Mouse (Mus musculus) hindbrain, embryonic 13.5 days (tissue): ENCODE data around the gene Wdr5b. TPM values are rescaled to one million over a fixed set of nuclear protein-coding genes. Genes with fewer than 3 reads are reported as not detected.

Experiments used
- ATAC-seq: fragments of 200-750 bp; cut with Nextera tagmentation; 2 replicates; pipeline ENCODE4 v1.8.0; 2017; ENCODE audit warnings: moderate TSS enrichment; ENCODE audit not compliant: low FRiP score
- H3K27ac ChIP-seq: fragments of 300-500 bp; sonication (generic); 2 replicates; pipeline ENCODE4 v1.5.1; 2015; ENCODE audit warnings: inconsistent platforms, mild to moderate bottlenecking, moderate library complexity
- H3K27me3 ChIP-seq: fragments of 300-500 bp; sonication (generic); 2 replicates; pipeline ENCODE4 v1.6.1; 2015; ENCODE audit warnings: mild to moderate bottlenecking, inconsistent platforms
- H3K36me3 ChIP-seq: fragments of 300-500 bp; sonication (generic); 2 replicates; pipeline ENCODE4 v1.6.1; 2015; ENCODE audit warnings: mild to moderate bottlenecking, inconsistent platforms
- H3K4me1 ChIP-seq: fragments of 300-500 bp; sonication (generic); replicated peaks from 2 replicates; pipeline ENCODE4 v1.6.1; 2015; ENCODE audit warnings: inconsistent platforms
- H3K4me2 ChIP-seq: fragments of 300-500 bp; sonication (generic); 2 replicates; pipeline ENCODE4 v1.6.1; 2015; ENCODE audit warnings: inconsistent platforms, mild to moderate bottlenecking, moderate library complexity
- H3K4me3 ChIP-seq: fragments of 300-500 bp; sonication (generic); 2 replicates; pipeline ENCODE4 v1.5.1; 2015; ENCODE audit warnings: mild to moderate bottlenecking, inconsistent platforms
- H3K9ac ChIP-seq: fragments of 300-500 bp; sonication (generic); 2 replicates; pipeline ENCODE4 v1.6.1; 2015; ENCODE audit warnings: mild to moderate bottlenecking, inconsistent platforms
- H3K9me3 ChIP-seq: fragments of 300-500 bp; sonication (generic); 2 replicates; pipeline ENCODE4 v1.6.1; 2016; ENCODE audit warnings: inconsistent platforms
- WGBS: fragments of 180-500 bp; shearing (Covaris S2); methylation state at CpG from one replicate; pipeline ENCODE4 v1.1.7; 2015; 5-methylcytosine and 5-hydroxymethylcytosine counted together
- polyA plus RNA-seq: library from polyadenylated mRNA; unstranded; fragments of >200 nt; fragmentation: Nextera tagmentation; extraction: Ambion mirVana; gene quantifications from 2 replicates; pipeline ENCODE4 v1.2.1, GENCODE M21; 2015

Gene Wdr5b
- polyA plus RNA-seq, 1 experiment from 2014 or later: 14.1 TPM

GRCm38 (mm10) chr16:36071450-36072379 lies 30.7 kb downstream of the Wdr5b start, which contains the start of the genes Fam162a and Ccdc58:
TSS of gene Fam162a (minus strand) at chr16:36071594.
TSS of gene Ccdc58 (plus strand) at chr16:36071685.
- peak within 1 kb of the TSS; percentile 75 for H3K4me3 ChIP-seq
- no peaks in the 10 kb centered on the region for H3K36me3 ChIP-seq
- no peaks in the 10 kb centered on the region for H3K27me3 ChIP-seq
- WGBS: under 1% methylated on average over 81 of the region's 81 CpGs
- no peaks in the 10 kb centered on the region for H3K9me3 ChIP-seq
- peak within 1 kb of the TSS; percentile 97 for H3K27ac ChIP-seq
- peak within 1 kb of the TSS; percentile 85 for H3K9ac ChIP-seq
- peak within 1 kb of the TSS; percentile 82 for H3K4me2 ChIP-seq
- H3K4me1 ChIP-seq: peaks cover 36% of the 10 kb centered on the region
- ATAC-seq: peak; percentile 97

- Histone ChIP-seq H3K4me2 (peak overlapping the region; percentile 82), H3K27ac (peak overlapping the region; percentile 97), H3K36me3 (no peaks in the 10 kb centered on the region), H3K9ac (peak overlapping the region; percentile 85), H3K4me1 (peaks cover 36% of the 10 kb centered on the region), H3K27me3 (no peaks in the 10 kb centered on the region), H3K4me3 (peak overlapping the region; percentile 75), H3K9me3 (no peaks in the 10 kb centered on the region)
- 31% methylated on average over 8 of the region's 8 CpGs for WGBS
- no peak for ATAC-seq
Observed at GRCm38 (mm10) chr16:36072410-36073011, 31.5 kb downstream of the Wdr5b start.

- H3K27ac ChIP-seq: no peak overlapping the region
- 96% methylated on average over 3 of the region's 3 CpGs for WGBS
- no peak for ATAC-seq
- no peak overlapping the region for H3K9ac ChIP-seq
- H3K4me3 ChIP-seq: no peak overlapping the region
- H3K27me3 ChIP-seq: no peaks in the 10 kb centered on the region
- no peak overlapping the region for H3K4me2 ChIP-seq
- no peaks in the 10 kb centered on the region for H3K9me3 ChIP-seq
- H3K4me1 ChIP-seq: peaks cover 16% of the 10 kb centered on the region
- no peaks in the 10 kb centered on the region for H3K36me3 ChIP-seq
Observed at GRCm38 (mm10) chr16:36074772-36075171, 33.8 kb downstream of the Wdr5b start.

GRCm38 (mm10) chr16:36079916-36080315 lies 38.9 kb downstream of the Wdr5b start:
- ATAC-seq: no peak
- Histone ChIP-seq H3K9me3 (no peaks in the 10 kb centered on the region), H3K27ac (no peak overlapping the region), H3K4me1 (no peaks in the 10 kb centered on the region), H3K27me3 (no peaks in the 10 kb centered on the region), H3K36me3 (peaks cover 11% of the 10 kb centered on the region), H3K4me2 (no peak overlapping the region), H3K4me3 (no peak overlapping the region), H3K9ac (no peak overlapping the region)
- 96% methylated on average over 3 of the region's 3 CpGs for WGBS

- no peaks in the 10 kb centered on the region for H3K27me3 ChIP-seq
- H3K36me3 ChIP-seq: peaks cover 53% of the 10 kb centered on the region
- no peak overlapping the region for H3K27ac ChIP-seq
- H3K9ac ChIP-seq: no peak overlapping the region
- no peaks in the 10 kb centered on the region for H3K9me3 ChIP-seq
- H3K4me2 ChIP-seq: no peak overlapping the region
- WGBS: 96% methylated on average over 4 of the region's 4 CpGs
- no peak for ATAC-seq
- no peaks in the 10 kb centered on the region for H3K4me1 ChIP-seq
- no peak overlapping the region for H3K4me3 ChIP-seq
Observed at GRCm38 (mm10) chr16:36087846-36088245, 46.9 kb downstream of the Wdr5b start.

- Histone ChIP-seq H3K4me3 (no peak overlapping the region), H3K9me3 (no peaks in the 10 kb centered on the region), H3K4me2 (no peak overlapping the region), H3K4me1 (no peaks in the 10 kb centered on the region), H3K27me3 (no peaks in the 10 kb centered on the region), H3K27ac (no peak overlapping the region), H3K36me3 (peaks cover 48% of the 10 kb centered on the region), H3K9ac (no peak overlapping the region)
- WGBS: 90% methylated on average over 7 of the region's 7 CpGs
- ATAC-seq: no peak
Observed at GRCm38 (mm10) chr16:36089065-36089464, 48.1 kb downstream of the Wdr5b start.

GRCm38 (mm10) chr16:36089850-36090616 lies 49.0 kb downstream of the Wdr5b start:
- Histone ChIP-seq H3K27me3 (no peaks in the 10 kb centered on the region), H3K9me3 (no peaks in the 10 kb centered on the region), H3K9ac (no peak overlapping the region), H3K4me2 (no peak overlapping the region), H3K4me3 (no peak overlapping the region), H3K4me1 (no peaks in the 10 kb centered on the region), H3K36me3 (peaks cover 42% of the 10 kb centered on the region), H3K27ac (no peak overlapping the region)
- ATAC-seq: no peak
- 78% methylated on average over 8 of the region's 8 CpGs for WGBS

- Histone ChIP-seq H3K4me3 (no peak overlapping the region), H3K36me3 (peaks cover 34% of the 10 kb centered on the region)
- no peak for ATAC-seq
Observed at GRCm38 (mm10) chr16:36090785-36091509, 50.0 kb downstream of the Wdr5b start.

More at GRCm38 (mm10) chr16:36090785-36091509, 50.0 kb downstream of the Wdr5b start:
- Histone ChIP-seq H3K27me3 (no peaks in the 10 kb centered on the region), H3K9me3 (no peaks in the 10 kb centered on the region), H3K9ac (no peak overlapping the region), H3K4me1 (no peaks in the 10 kb centered on the region), H3K27ac (no peak overlapping the region), H3K4me2 (no peak overlapping the region)
- WGBS: 79% methylated on average over 11 of the region's 11 CpGs

Other genes starting within 250 kb of the Wdr5b start
- 0.17 and 0.48 TPM in 2 replicates for gene Parp14, start 169.6 kb upstream of the Wdr5b start, polyA plus RNA-seq
- gene Parp9, start 102.7 kb upstream of the Wdr5b start, polyA plus RNA-seq: 1.8 and 1.9 TPM in 2 replicates
- 1.3 and 1.5 TPM in 2 replicates for gene Dtx3l, start 102.0 kb upstream of the Wdr5b start, polyA plus RNA-seq
- gene Kpna1, start 62.4 kb upstream of the Wdr5b start, polyA plus RNA-seq: 79.2 and 82.8 TPM in 2 replicates
- gene Fam162a, start 30.4 kb downstream of the Wdr5b start, polyA plus RNA-seq: 144 and 159 TPM in 2 replicates
- gene Ccdc58, start 30.5 kb downstream of the Wdr5b start, polyA plus RNA-seq: 35.2 and 42.1 TPM in 2 replicates
- 0.06 TPM in 1 of 2 replicates, not detected in the other for gene Csta1, start 90.1 kb downstream of the Wdr5b start, polyA plus RNA-seq
- gene Stfa2l1, start 115.6 kb downstream of the Wdr5b start, polyA plus RNA-seq: 0.56 TPM in 1 of 2 replicates, not detected in the other
- gene Gm5483, start 143.0 kb downstream of the Wdr5b start, polyA plus RNA-seq: 1.4 TPM in 1 of 2 replicates, not detected in the other
- gene Gm5416, start 169.2 kb downstream of the Wdr5b start, polyA plus RNA-seq: not detected in 2 replicates
- gene 2010005H15Rik, start 180.3 kb downstream of the Wdr5b start, polyA plus RNA-seq: 0.47 TPM in 1 of 2 replicates, not detected in the other
- 1.9 and 2.4 TPM in 2 replicates for gene Stfa1, start 235.8 kb downstream of the Wdr5b start, polyA plus RNA-seq